Mouse (Mus musculus) C2C12 (cell line): ENCODE measurements around the gene Zdhhc13. TPM values are rescaled to one million over a fixed set of nuclear protein-coding genes. Genes with fewer than 3 reads are reported as not detected.
A peak's percentile ranks its signal among the peaks of the same experiment; 100 is the strongest.

Experiments used
- H3K27me3 ChIP-seq: one replicate; pipeline ENCODE4 v1.6.1; 2011; ENCODE audit not compliant: control insufficient read depth, insufficient read depth, insufficient read length
- H3K36me3 ChIP-seq: one replicate; pipeline ENCODE4 v1.6.1; 2011; ENCODE audit not compliant: control insufficient read depth, insufficient read depth
- H3K4me3 ChIP-seq: one replicate; pipeline ENCODE4 v1.5.1; 2011; ENCODE audit warnings: mild to moderate bottlenecking, control low read depth; ENCODE audit not compliant: poor library complexity, insufficient read depth, severe bottlenecking
- H3K79me2 ChIP-seq: one replicate; pipeline ENCODE4 v1.6.1; 2011; ENCODE audit not compliant: control insufficient read depth, insufficient read depth
- H3K79me3 ChIP-seq: one replicate; pipeline ENCODE4 v1.6.1; 2011; ENCODE audit warnings: low read depth, control low read depth
- H3ac ChIP-seq: one replicate; pipeline ENCODE3; 2011; ENCODE audit warnings: low read depth; ENCODE audit not compliant: control insufficient read depth, insufficient read length
- CEBPB ChIP-seq: IDR thresholded peaks from one replicate; pipeline ENCODE4 v1.6.1; 2011; ENCODE audit warnings: low read depth, mild to moderate bottlenecking, control low read depth, moderate library complexity
- CTCF ChIP-seq: IDR thresholded peaks from one replicate; pipeline ENCODE4 v1.5.1; 2011; ENCODE audit not compliant: control insufficient read depth, insufficient read depth, insufficient read length
- FOSL1 ChIP-seq: IDR thresholded peaks from one replicate; pipeline ENCODE4 v1.8.0; 2011; ENCODE audit warnings: mild to moderate bottlenecking, low read length; ENCODE audit not compliant: poor library complexity, insufficient read depth, severe bottlenecking
- MAX ChIP-seq: IDR thresholded peaks from one replicate; pipeline ENCODE4 v1.6.1; 2011; ENCODE audit warnings: mild to moderate bottlenecking, control low read depth
- MYOD1 ChIP-seq: IDR thresholded peaks from one replicate; pipeline ENCODE4 v1.6.1; 2011; ENCODE audit warnings: low read depth; ENCODE audit not compliant: control insufficient read depth, insufficient read length
- MYOG ChIP-seq: IDR thresholded peaks from one replicate; pipeline ENCODE4 v1.6.1; 2011; ENCODE audit not compliant: control insufficient read depth, insufficient read length; ENCODE audit errors: extremely low read depth
- USF1 ChIP-seq: IDR thresholded peaks from one replicate; pipeline ENCODE4 v1.6.1; 2011; ENCODE audit warnings: low read depth, mild to moderate bottlenecking, control low read depth, moderate library complexity
- polyA plus RNA-seq: library from polyadenylated mRNA; unstranded; fragments of >200 nt; fragmentation: generic; extraction: Trizol; gene quantifications from one replicate; pipeline ENCODE4 v1.2.1, GENCODE M21; 2012; ENCODE audit warnings: missing spikeins

Gene Zdhhc13
- polyA plus RNA-seq, 1 experiment: 12.2 TPM

DNA sequence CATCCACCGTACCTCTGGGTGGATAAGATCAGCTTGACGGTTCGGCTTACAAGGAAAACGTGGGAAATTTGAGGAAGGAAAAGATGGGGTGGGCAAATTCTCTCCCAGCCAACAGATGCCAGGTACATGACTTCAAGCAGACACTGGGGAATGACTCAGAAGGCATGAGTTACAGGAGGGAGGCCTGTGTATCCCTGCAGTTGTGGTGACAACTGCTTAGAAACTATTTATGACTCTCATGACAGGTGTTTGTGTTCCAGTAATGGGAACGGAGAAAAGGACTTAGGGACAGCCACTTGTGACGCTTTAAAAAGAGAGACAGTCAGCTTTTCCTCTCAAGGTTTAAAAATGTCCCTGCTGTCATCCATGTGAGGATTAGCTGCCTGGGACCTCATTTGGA lies 81.3 kb downstream of the Zdhhc13 start:
- no peak for TF ChIP-seq CTCF
- TF ChIP-seq MYOD1: peak; percentile 65
- no peak for TF ChIP-seq MYOG
- no peak overlapping the region for H3K4me3 ChIP-seq
- H3K36me3 ChIP-seq: peaks cover 99% of the 10 kb centered on the region

DNA sequence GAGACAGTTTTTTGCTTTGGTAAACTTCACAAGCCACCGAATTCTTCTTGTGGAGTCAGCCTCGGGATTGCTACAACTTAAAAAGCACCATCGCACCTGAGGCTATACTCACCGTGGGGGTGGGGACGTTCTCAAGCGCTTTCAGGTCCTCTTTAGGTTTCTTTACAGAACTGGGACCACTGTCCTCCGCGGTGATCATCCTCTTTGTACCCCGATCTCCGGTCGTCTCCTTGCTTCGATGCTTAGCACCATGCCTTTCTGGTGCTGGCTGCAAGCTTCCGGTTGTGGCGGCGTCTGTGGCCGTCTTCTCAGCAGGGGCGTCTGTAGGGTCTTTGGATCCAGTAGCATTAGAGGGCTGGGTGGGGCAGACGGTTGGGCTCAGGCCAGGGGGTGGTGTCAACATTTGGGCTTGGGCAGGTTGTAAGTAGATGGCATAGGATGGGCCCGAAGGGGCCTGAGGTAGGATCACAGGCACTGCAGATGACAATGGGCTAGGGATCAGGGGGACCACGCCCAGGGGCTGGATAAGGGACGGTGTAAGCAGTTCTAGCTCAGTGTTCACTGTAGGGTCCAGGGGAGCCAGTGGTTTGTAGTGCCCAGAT lies 81.9 kb downstream of the Zdhhc13 start:
- H3ac ChIP-seq: no peak overlapping the region
- no peak for TF ChIP-seq MYOD1
- no peak for TF ChIP-seq CEBPB
- TF ChIP-seq FOSL1: no peak
- no peak for TF ChIP-seq MYOG
- H3K79me2 ChIP-seq: peaks cover 20% of the 10 kb centered on the region
- no peak overlapping the region for H3K4me3 ChIP-seq
- H3K79me3 ChIP-seq: peaks cover 12% of the 10 kb centered on the region
- H3K36me3 ChIP-seq: peaks cover 99% of the 10 kb centered on the region
- H3K27me3 ChIP-seq: no peaks in the 10 kb centered on the region

More for the DNA sequence above, 81.3 kb downstream of the Zdhhc13 start:
- no peaks in the 10 kb centered on the region for H3K27me3 ChIP-seq
- H3ac ChIP-seq: no peak overlapping the region
- peaks cover 14% of the 10 kb centered on the region for H3K79me2 ChIP-seq
- peaks cover 9% of the 10 kb centered on the region for H3K79me3 ChIP-seq

DNA sequence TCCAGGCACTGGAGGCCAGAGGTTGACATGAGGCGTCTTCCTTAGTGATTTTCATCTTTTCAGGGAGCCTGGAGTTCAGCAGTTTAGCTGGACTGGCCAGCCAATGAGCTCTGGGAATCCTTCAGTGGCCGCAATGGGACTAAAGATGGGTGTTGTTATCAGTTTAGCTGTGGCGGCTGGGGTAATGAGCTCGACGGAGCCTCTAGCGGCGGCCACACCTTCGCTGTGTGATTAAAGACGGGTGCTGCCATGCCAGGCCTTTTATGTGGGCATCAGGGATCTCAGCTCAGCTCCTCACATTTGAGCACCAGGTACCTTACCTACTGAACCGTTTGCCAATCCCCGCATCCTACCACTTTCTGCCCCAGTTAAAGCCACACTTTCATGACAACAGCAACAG lies 82.5 kb downstream of the Zdhhc13 start:
- peaks cover 99% of the 10 kb centered on the region for H3K36me3 ChIP-seq

DNA sequence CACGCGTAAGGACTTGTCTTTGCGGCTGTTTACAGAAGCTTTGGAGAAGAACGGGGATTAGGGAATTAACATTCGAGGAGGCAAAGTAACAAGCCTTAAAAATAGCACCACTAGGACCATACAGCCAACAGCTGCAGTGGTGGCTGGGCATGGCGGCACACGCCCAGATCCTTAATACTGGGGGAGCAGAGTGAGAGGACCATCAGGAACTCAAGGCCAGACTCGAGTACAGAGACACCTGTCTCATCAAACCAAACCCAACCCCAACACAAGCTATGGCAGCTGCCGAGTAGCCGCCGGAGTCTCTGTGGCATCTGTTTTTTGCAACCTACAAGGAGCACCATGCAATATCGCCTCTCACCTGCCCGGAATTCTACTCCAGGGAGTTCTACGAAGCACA lies 86.3 kb downstream of the Zdhhc13 start:
- no peak for TF ChIP-seq CEBPB
- TF ChIP-seq CTCF: no peak
- TF ChIP-seq MYOD1: no peak
- TF ChIP-seq MYOG: no peak
- no peak for TF ChIP-seq FOSL1
- no peak for TF ChIP-seq USF1
- TF ChIP-seq MAX: no peak
- Histone ChIP-seq H3ac (no peak overlapping the region), H3K79me3 (peaks cover 47% of the 10 kb centered on the region), H3K79me2 (peaks cover 63% of the 10 kb centered on the region), H3K27me3 (no peaks in the 10 kb centered on the region), H3K4me3 (no peak overlapping the region), H3K36me3 (peaks cover 92% of the 10 kb centered on the region)

More for the DNA sequence above, 82.5 kb downstream of the Zdhhc13 start:
- no peaks in the 10 kb centered on the region for H3K27me3 ChIP-seq
- TF ChIP-seq CTCF: no peak
- no peak for TF ChIP-seq CEBPB
- TF ChIP-seq MYOD1: no peak
- no peak for TF ChIP-seq MYOG
- no peak for TF ChIP-seq USF1
- TF ChIP-seq FOSL1: no peak
- TF ChIP-seq MAX: no peak
- H3K79me2 ChIP-seq: peaks cover 26% of the 10 kb centered on the region
- no peak overlapping the region for H3ac ChIP-seq
- H3K79me3 ChIP-seq: peaks cover 15% of the 10 kb centered on the region
- no peak overlapping the region for H3K4me3 ChIP-seq

DNA sequence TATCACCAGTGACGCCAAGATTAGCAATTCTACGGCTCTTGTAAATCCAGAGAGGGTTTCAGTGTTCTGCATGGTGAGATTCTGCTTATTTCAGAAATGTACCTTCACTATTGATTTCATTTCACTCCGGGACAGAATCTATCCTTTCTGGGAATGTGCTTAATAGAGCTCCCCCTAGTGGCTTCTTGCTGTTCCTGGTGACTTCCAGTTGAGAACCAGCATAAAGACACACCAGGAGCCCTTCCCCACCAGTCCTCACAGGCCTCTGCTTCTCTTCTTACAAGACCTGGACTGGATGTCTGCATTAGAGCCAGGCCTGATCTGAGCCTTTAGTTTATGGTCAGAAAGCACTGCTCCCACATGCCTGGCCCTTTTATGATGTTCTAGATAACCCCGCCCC lies 87.7 kb downstream of the Zdhhc13 start:
- Histone ChIP-seq H3K27me3 (no peaks in the 10 kb centered on the region), H3K79me3 (peaks cover 54% of the 10 kb centered on the region), H3K4me3 (no peak overlapping the region), H3K36me3 (peaks cover 80% of the 10 kb centered on the region), H3K79me2 (peaks cover 71% of the 10 kb centered on the region), H3ac (no peak overlapping the region)
- TF ChIP-seq CTCF: peak; percentile 16
- no peak for TF ChIP-seq CEBPB
- TF ChIP-seq USF1: no peak

Other genes starting within 250 kb of the Zdhhc13 start
- gene Mrgprb2, start 230.9 kb upstream of the Zdhhc13 start, polyA plus RNA-seq: not detected
- gene Mrgprb3, start 145.2 kb upstream of the Zdhhc13 start, polyA plus RNA-seq: not detected
- 0.33 TPM for gene Csrp3, start 59.0 kb downstream of the Zdhhc13 start, polyA plus RNA-seq
- 28.2 TPM for gene E2f8, start 92.6 kb downstream of the Zdhhc13 start, polyA plus RNA-seq
- gene Nav2, start 119.7 kb downstream of the Zdhhc13 start, polyA plus RNA-seq: 4.7 TPM